Mouse (Mus musculus) ES-E14 (cell line): Measurements from ENCODE around the gene Kdsr.

Experiments
- CHD2 ChIP-seq: IDR thresholded peaks from 2 replicates; pipeline ENCODE4 v1.6.1; 2014; ENCODE audit warnings: mild to moderate bottlenecking, low read depth, low read length, inconsistent platforms
- MAFK ChIP-seq: IDR thresholded peaks from 2 replicates; pipeline ENCODE4 v1.6.1; 2014; ENCODE audit warnings: mild to moderate bottlenecking, low read depth, low read length, inconsistent platforms; ENCODE audit not compliant: insufficient read depth
- ZC3H11A ChIP-seq: IDR thresholded peaks from 2 replicates; pipeline ENCODE4 v1.6.1; 2012; ENCODE audit warnings: low read depth, mild to moderate bottlenecking, inconsistent platforms, low read length, borderline replicate concordance
- ZNF384 ChIP-seq: IDR thresholded peaks from 2 replicates; pipeline ENCODE4 v1.6.1; 2012; ENCODE audit warnings: low read depth, low read length, inconsistent platforms

DNA sequence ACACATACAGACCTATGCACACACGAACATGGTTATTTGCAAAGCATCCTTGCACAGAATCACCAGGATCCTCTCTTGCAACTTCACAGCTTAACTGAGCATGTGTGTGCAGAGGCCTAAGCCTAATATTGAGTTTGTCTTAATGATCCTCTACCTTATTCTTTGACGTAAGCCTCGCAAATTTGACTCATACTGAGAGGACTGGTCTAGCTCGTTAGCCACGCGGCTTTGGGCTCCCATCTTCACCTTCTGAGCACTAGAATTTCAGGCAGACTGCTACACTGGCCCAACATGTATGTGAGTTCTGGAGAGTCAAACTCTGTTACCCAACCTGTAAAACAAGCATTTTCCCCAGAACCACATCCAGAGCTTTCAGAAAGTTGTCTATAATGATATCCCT is 16.5 kb downstream of the Kdsr start:
- TF ChIP-seq CHD2 (no peak), ZC3H11A (no peak), ZNF384 (no peak), MAFK (no peak)
